Mouse (Mus musculus) forebrain, embryonic 13.5 days (tissue): ENCODE data around the gene Timm8a2. TPM values are rescaled to one million over a fixed set of nuclear protein-coding genes. Genes with fewer than 3 reads are reported as not detected.
"Not testable (repeated sequence)": the region's sequence is repeated elsewhere in the genome, so short reads cannot be mapped to it uniquely, and the experiment has no call there.

Experiments used
- ATAC-seq: fragments of 200-750 bp; cut with Nextera tagmentation; 2 replicates; pipeline ENCODE4 v1.8.0; 2017
- H3K27ac ChIP-seq: fragments of 300-500 bp; sonication (generic); 2 replicates; pipeline ENCODE4 v1.5.1; 2015; ENCODE audit warnings: inconsistent platforms, mild to moderate bottlenecking, moderate library complexity
- H3K27me3 ChIP-seq: fragments of 300-500 bp; sonication (generic); 2 replicates; pipeline ENCODE4 v1.6.1; 2015; ENCODE audit warnings: mild to moderate bottlenecking, inconsistent platforms
- H3K36me3 ChIP-seq: fragments of 300-500 bp; sonication (generic); 2 replicates; pipeline ENCODE4 v1.6.1; 2015; ENCODE audit warnings: mild to moderate bottlenecking, inconsistent platforms; ENCODE audit not compliant: poor library complexity, severe bottlenecking
- H3K4me1 ChIP-seq: fragments of 300-500 bp; sonication (generic); 2 replicates; pipeline ENCODE4 v1.6.1; 2015; ENCODE audit warnings: inconsistent platforms
- H3K4me2 ChIP-seq: fragments of 300-500 bp; sonication (generic); 2 replicates; pipeline ENCODE4 v1.6.1; 2015; ENCODE audit warnings: inconsistent platforms, mild to moderate bottlenecking, moderate library complexity
- H3K4me3 ChIP-seq: fragments of 300-500 bp; sonication (generic); 2 replicates; pipeline ENCODE4 v1.5.1; 2015; ENCODE audit warnings: mild to moderate bottlenecking, inconsistent platforms
- H3K9ac ChIP-seq: fragments of 300-500 bp; sonication (generic); 2 replicates; pipeline ENCODE4 v1.6.1; 2015; ENCODE audit warnings: mild to moderate bottlenecking, inconsistent platforms
- H3K9me3 ChIP-seq: fragments of 300-500 bp; sonication (generic); replicated peaks from 2 replicates; pipeline ENCODE4 v1.6.1; 2016; ENCODE audit warnings: inconsistent platforms
- WGBS: fragments of 180-500 bp; shearing (Covaris S2); methylation state at CpG from one replicate; pipeline ENCODE4 v1.1.7; 2015; 5-methylcytosine and 5-hydroxymethylcytosine counted together
- polyA plus RNA-seq: library from polyadenylated mRNA; unstranded; fragments of >200 nt; fragmentation: Nextera tagmentation; extraction: Ambion mirVana; gene quantifications from 2 replicates; pipeline ENCODE4 v1.2.1, GENCODE M21; 2015

The Timm8a2 gene
- polyA plus RNA-seq, 1 experiment from 2014 or later: not detected

- 6% methylated on average over 2 of the region's 2 CpGs for WGBS
- Histone ChIP-seq H3K9me3 (no peaks in the 10 kb centered on the region), H3K4me1 (no peaks in the 10 kb centered on the region), H3K4me2 (no peak overlapping the region), H3K27me3 (no peaks in the 10 kb centered on the region), H3K9ac (no peak overlapping the region), H3K27ac (no peak overlapping the region), H3K4me3 (no peak overlapping the region), H3K36me3 (no peaks in the 10 kb centered on the region)
- ATAC-seq: peak; percentile 42; the same call in 1 of the 2 replicates
Measured at GRCm38 (mm10) chr14:122064519-122064918, 30.0 kb downstream of the Timm8a2 start.

GRCm38 (mm10) chr14:122066243-122066642 is 31.8 kb downstream of the Timm8a2 start:
- Histone ChIP-seq H3K27ac (no peak overlapping the region), H3K27me3 (no peaks in the 10 kb centered on the region), H3K9ac (no peak overlapping the region), H3K4me2 (no peak overlapping the region), H3K9me3 (no peaks in the 10 kb centered on the region), H3K36me3 (no peaks in the 10 kb centered on the region), H3K4me3 (no peak overlapping the region), H3K4me1 (no peaks in the 10 kb centered on the region)
- 88% methylated on average over 4 of the region's 4 CpGs for WGBS
- ATAC-seq: no peak

- not testable (repeated sequence) for H3K27me3 ChIP-seq, H3K27ac ChIP-seq, H3K4me1 ChIP-seq, H3K4me3 ChIP-seq, H3K9ac ChIP-seq, H3K36me3 ChIP-seq, H3K4me2 ChIP-seq, ATAC-seq, H3K9me3 ChIP-seq
- 33% methylated on average over 3 of the region's 3 CpGs for WGBS
Measured at GRCm38 (mm10) chr14:122068036-122068435, 33.6 kb downstream of the Timm8a2 start.

GRCm38 (mm10) chr14:122068801-122069695 is 34.6 kb downstream of the Timm8a2 start:
- H3K9me3 ChIP-seq: no peaks in the 10 kb centered on the region
- H3K4me3 ChIP-seq: no peak overlapping the region
- H3K4me1 ChIP-seq: no peaks in the 10 kb centered on the region
- ATAC-seq: no peak
- H3K27me3 ChIP-seq: no peaks in the 10 kb centered on the region
- no peak overlapping the region for H3K9ac ChIP-seq
- no peaks in the 10 kb centered on the region for H3K36me3 ChIP-seq
- H3K27ac ChIP-seq: no peak overlapping the region
- WGBS: 56% methylated on average over 11 of the region's 11 CpGs
- no peak overlapping the region for H3K4me2 ChIP-seq

- Histone ChIP-seq H3K4me1 (no peaks in the 10 kb centered on the region), H3K27ac (no peak overlapping the region), H3K9me3 (no peaks in the 10 kb centered on the region), H3K9ac (no peak overlapping the region), H3K27me3 (no peaks in the 10 kb centered on the region), H3K4me3 (no peak overlapping the region), H3K4me2 (no peak overlapping the region), H3K36me3 (no peaks in the 10 kb centered on the region)
- 85% methylated on average over 3 of the region's 3 CpGs for WGBS
- no peak for ATAC-seq
Measured at GRCm38 (mm10) chr14:122069948-122070347, 35.5 kb downstream of the Timm8a2 start.

GRCm38 (mm10) chr14:122073422-122073821 is 38.9 kb downstream of the Timm8a2 start:
- no peak for ATAC-seq
- no peaks in the 10 kb centered on the region for H3K36me3 ChIP-seq
- H3K4me1 ChIP-seq: no peaks in the 10 kb centered on the region
- H3K9me3 ChIP-seq: no peaks in the 10 kb centered on the region
- H3K27ac ChIP-seq: no peak overlapping the region
- H3K4me3 ChIP-seq: no peak overlapping the region
- no peaks in the 10 kb centered on the region for H3K27me3 ChIP-seq
- H3K9ac ChIP-seq: no peak overlapping the region
- no peak overlapping the region for H3K4me2 ChIP-seq
- WGBS: 92% methylated on average over 5 of the region's 5 CpGs

GRCm38 (mm10) chr14:122074360-122074759 is 39.9 kb downstream of the Timm8a2 start:
- H3K36me3 ChIP-seq: no peaks in the 10 kb centered on the region
- H3K4me2 ChIP-seq: no peak overlapping the region
- H3K27me3 ChIP-seq: no peaks in the 10 kb centered on the region
- H3K9ac ChIP-seq: no peak overlapping the region
- ATAC-seq: no peak
- H3K4me1 ChIP-seq: no peaks in the 10 kb centered on the region
- no peaks in the 10 kb centered on the region for H3K9me3 ChIP-seq
- H3K4me3 ChIP-seq: no peak overlapping the region
- H3K27ac ChIP-seq: no peak overlapping the region
- 79% methylated on average over 10 of the region's 10 CpGs for WGBS

GRCm38 (mm10) chr14:122075485-122076200 is 41.2 kb downstream of the Timm8a2 start:
- Histone ChIP-seq H3K27me3 (no peaks in the 10 kb centered on the region), H3K4me3 (no peak overlapping the region), H3K9me3 (no peaks in the 10 kb centered on the region), H3K4me2 (no peak overlapping the region), H3K4me1 (no peaks in the 10 kb centered on the region), H3K27ac (no peak overlapping the region), H3K9ac (no peak overlapping the region), H3K36me3 (no peaks in the 10 kb centered on the region)
- 88% methylated on average over 21 of the region's 21 CpGs for WGBS
- ATAC-seq: no peak

- H3K36me3 ChIP-seq: no peaks in the 10 kb centered on the region
- H3K4me3 ChIP-seq: no peak overlapping the region
- no peak overlapping the region for H3K27ac ChIP-seq
- H3K9me3 ChIP-seq: no peaks in the 10 kb centered on the region
- no peak overlapping the region for H3K4me2 ChIP-seq
- ATAC-seq: no peak
- no peaks in the 10 kb centered on the region for H3K4me1 ChIP-seq
- no peaks in the 10 kb centered on the region for H3K27me3 ChIP-seq
- H3K9ac ChIP-seq: no peak overlapping the region
- 81% methylated on average over 3 of the region's 3 CpGs for WGBS
Measured at GRCm38 (mm10) chr14:122077017-122077416, 42.5 kb downstream of the Timm8a2 start.

GRCm38 (mm10) chr14:122079428-122079827 is 45.0 kb downstream of the Timm8a2 start:
- no peak for ATAC-seq
- Histone ChIP-seq H3K27me3 (no peaks in the 10 kb centered on the region), H3K9ac (no peak overlapping the region), H3K9me3 (no peaks in the 10 kb centered on the region), H3K4me2 (no peak overlapping the region), H3K4me1 (no peaks in the 10 kb centered on the region), H3K4me3 (no peak overlapping the region), H3K27ac (no peak overlapping the region), H3K36me3 (no peaks in the 10 kb centered on the region)
- 44% methylated on average over 6 of the region's 6 CpGs for WGBS

- H3K9me3 ChIP-seq: no peaks in the 10 kb centered on the region
- no peak overlapping the region for H3K9ac ChIP-seq
- no peak overlapping the region for H3K4me2 ChIP-seq
- no peak for ATAC-seq
- H3K27ac ChIP-seq: no peak overlapping the region
- WGBS: 83% methylated on average over 5 of the region's 5 CpGs
- no peaks in the 10 kb centered on the region for H3K36me3 ChIP-seq
- no peak overlapping the region for H3K4me3 ChIP-seq
- no peaks in the 10 kb centered on the region for H3K4me1 ChIP-seq
- no peaks in the 10 kb centered on the region for H3K27me3 ChIP-seq
Measured at GRCm38 (mm10) chr14:122079921-122080320, 45.4 kb downstream of the Timm8a2 start.

GRCm38 (mm10) chr14:122081308-122081707 is 46.8 kb downstream of the Timm8a2 start:
- WGBS: 49% methylated on average over 3 of the region's 3 CpGs

More at GRCm38 (mm10) chr14:122081308-122081707, 46.8 kb downstream of the Timm8a2 start:
- H3K36me3 ChIP-seq: no peaks in the 10 kb centered on the region
- H3K27ac ChIP-seq: no peak overlapping the region
- H3K4me1 ChIP-seq: no peaks in the 10 kb centered on the region
- ATAC-seq: no peak
- no peak overlapping the region for H3K9ac ChIP-seq
- H3K4me3 ChIP-seq: no peak overlapping the region
- no peaks in the 10 kb centered on the region for H3K27me3 ChIP-seq
- no peak overlapping the region for H3K4me2 ChIP-seq
- H3K9me3 ChIP-seq: no peaks in the 10 kb centered on the region
